Mouse (Mus musculus) heart, embryonic 13.5 days (tissue): Measurements from ENCODE around the gene Fli1. TPM values are rescaled to one million over a fixed set of nuclear protein-coding genes. Genes with fewer than 3 reads are reported as not detected.

Experiments
- ATAC-seq: fragments of 200-750 bp; cut with Nextera tagmentation; 2 replicates; pipeline ENCODE4 v1.8.0; 2017; ENCODE audit warnings: moderate TSS enrichment; ENCODE audit not compliant: insufficient number of reproducible peaks, low FRiP score, low TSS enrichment; ENCODE audit errors: extremely low read depth
- H3K27ac ChIP-seq: fragments of 300-500 bp; sonication (generic); replicated peaks from 2 replicates; pipeline ENCODE4 v1.5.1; 2015; ENCODE audit warnings: moderate library complexity, mild to moderate bottlenecking, inconsistent platforms
- H3K27me3 ChIP-seq: fragments of 300-500 bp; sonication (generic); replicated peaks from 2 replicates; pipeline ENCODE4 v1.6.1; 2015; ENCODE audit warnings: mild to moderate bottlenecking, inconsistent platforms
- H3K36me3 ChIP-seq: fragments of 300-500 bp; sonication (generic); 2 replicates; pipeline ENCODE4 v1.6.1; 2015; ENCODE audit warnings: mild to moderate bottlenecking, inconsistent platforms
- H3K4me1 ChIP-seq: fragments of 300-500 bp; sonication (generic); 2 replicates; pipeline ENCODE4 v1.6.1; 2015; ENCODE audit warnings: inconsistent platforms
- H3K4me2 ChIP-seq: fragments of 300-500 bp; sonication (generic); 2 replicates; pipeline ENCODE4 v1.6.1; 2015; ENCODE audit warnings: inconsistent platforms, mild to moderate bottlenecking, moderate library complexity
- H3K4me3 ChIP-seq: fragments of 300-500 bp; sonication (generic); 2 replicates; pipeline ENCODE4 v1.5.1; 2015; ENCODE audit warnings: moderate library complexity, mild to moderate bottlenecking, inconsistent platforms
- H3K9ac ChIP-seq: fragments of 300-500 bp; sonication (generic); 2 replicates; pipeline ENCODE4 v1.6.1; 2015; ENCODE audit warnings: inconsistent platforms, mild to moderate bottlenecking, moderate library complexity
- H3K9me3 ChIP-seq: fragments of 300-500 bp; sonication (generic); 2 replicates; pipeline ENCODE4 v1.6.1; 2016; ENCODE audit warnings: inconsistent platforms
- WGBS: fragments of 180-500 bp; shearing (Covaris S2); methylation state at CpG from one replicate; pipeline ENCODE4 v1.1.7; 2015; ENCODE audit warnings: mixed read lengths; 5-methylcytosine and 5-hydroxymethylcytosine counted together
- polyA plus RNA-seq: library from polyadenylated mRNA; unstranded; fragments of >200 nt; fragmentation: Nextera tagmentation; extraction: Ambion mirVana; gene quantifications from 2 replicates; pipeline ENCODE4 v1.2.1, GENCODE M21; 2015

Gene Fli1
- polyA plus RNA-seq, 1 experiment from 2014 or later = 18.3 TPM

DNA sequence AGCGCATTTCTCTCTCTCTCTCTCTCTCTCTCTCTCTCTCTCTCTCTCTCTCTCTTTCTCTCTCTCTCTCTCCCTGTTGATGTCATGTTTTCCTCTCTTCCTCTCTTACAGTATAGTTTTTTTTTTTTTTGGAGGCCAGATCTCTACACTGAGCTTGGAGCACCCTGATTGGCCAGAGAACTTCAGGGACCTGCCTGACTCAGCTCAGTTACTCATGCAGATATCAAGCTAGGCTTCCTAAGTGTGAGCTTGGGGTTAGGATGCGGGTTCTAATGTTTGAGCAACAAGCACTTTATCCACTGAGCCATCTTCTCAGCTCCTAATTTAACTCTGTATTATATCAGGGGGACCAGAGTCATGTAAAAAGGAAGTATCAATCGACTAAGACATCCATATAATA, 126.7 kb downstream of the Fli1 start:
- Histone ChIP-seq H3K27ac (no peak overlapping the region), H3K4me1 (peaks cover 25% of the 10 kb centered on the region), H3K27me3 (no peaks in the 10 kb centered on the region), H3K4me2 (no peak overlapping the region), H3K4me3 (no peak overlapping the region), H3K9ac (no peak overlapping the region), H3K9me3 (no peaks in the 10 kb centered on the region), H3K36me3 (0 out of 2 replicates have a peak, but pooled peaks cover 3% of the 10 kb centered on the region)
- WGBS = 79% methylated on average over 3 of the region's 3 CpGs
- ATAC-seq = no peak

DNA sequence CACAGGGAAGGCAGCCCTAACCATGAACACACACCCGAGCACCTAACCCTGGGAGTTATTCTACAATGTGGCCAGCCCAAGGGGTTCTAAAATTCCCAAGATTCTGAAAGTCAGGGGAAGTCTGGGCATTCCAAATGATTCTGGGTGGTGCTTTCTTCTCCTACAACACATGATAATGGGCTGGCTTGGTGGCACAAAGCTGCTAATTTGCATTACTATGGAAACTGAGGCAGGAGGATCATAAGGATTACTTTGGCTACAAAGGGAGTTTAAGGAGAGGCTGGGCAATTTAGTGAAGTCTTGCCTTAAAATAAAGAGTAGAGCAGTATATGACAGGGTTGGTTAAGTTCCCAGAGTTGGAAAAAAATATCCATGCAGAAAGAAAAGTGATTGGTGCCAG, 127.7 kb downstream of the Fli1 start:
- WGBS = 43% methylated on average over 1 of the region's 1 CpGs
- Histone ChIP-seq H3K9me3 (no peaks in the 10 kb centered on the region), H3K9ac (no peak overlapping the region), H3K36me3 (0 out of 2 replicates have a peak, but pooled peaks cover 3% of the 10 kb centered on the region), H3K27ac (no peak overlapping the region), H3K27me3 (no peaks in the 10 kb centered on the region), H3K4me2 (no peak overlapping the region), H3K4me3 (no peak overlapping the region), H3K4me1 (peaks cover 25% of the 10 kb centered on the region)
- no peak for ATAC-seq

DNA sequence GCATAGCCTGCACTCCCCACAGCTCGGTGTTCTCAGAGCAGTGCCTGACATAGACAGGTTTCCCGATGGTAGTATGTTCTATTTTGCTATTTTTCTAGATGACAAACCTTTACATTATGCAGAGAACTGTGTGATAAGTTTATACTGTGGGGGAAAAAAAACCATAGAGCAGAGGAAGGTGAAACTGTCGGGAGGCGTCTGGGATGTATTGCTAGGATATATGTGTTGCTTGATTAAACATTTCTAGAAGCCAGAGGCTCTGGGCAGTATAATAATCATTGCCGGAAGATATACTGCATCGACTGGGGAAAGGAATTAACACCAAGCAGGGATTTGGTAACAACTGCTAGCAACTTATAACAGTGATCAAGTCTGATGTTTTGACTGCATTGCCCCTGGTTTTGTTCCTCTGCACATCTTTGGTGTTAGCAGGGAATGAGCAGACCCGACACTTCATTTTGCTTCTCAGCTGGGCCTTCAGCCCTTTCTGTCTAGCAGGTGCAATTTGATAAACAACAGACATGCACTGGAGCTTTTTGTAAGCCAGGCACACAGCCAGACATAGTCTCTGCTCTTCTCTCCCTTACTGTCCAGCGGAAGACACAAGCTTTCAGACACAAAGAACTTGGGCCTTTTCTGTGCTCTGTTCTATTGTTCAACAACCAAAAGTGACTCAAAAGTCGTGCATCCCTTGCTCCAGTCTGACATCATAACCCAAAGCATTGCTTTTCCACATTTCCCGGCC, 129.7 kb downstream of the Fli1 start:
- no peak for ATAC-seq
- Histone ChIP-seq H3K9me3 (no peaks in the 10 kb centered on the region), H3K27ac (peak overlapping the region; percentile 24; the same call in 1 of the 2 replicates), H3K36me3 (no peaks in the 10 kb centered on the region), H3K4me1 (peaks cover 37% of the 10 kb centered on the region), H3K4me3 (no peak overlapping the region), H3K27me3 (peaks cover 8% of the 10 kb centered on the region), H3K4me2 (no peak overlapping the region), H3K9ac (no peak overlapping the region)
- 50% methylated on average over 10 of the region's 10 CpGs for WGBS

DNA sequence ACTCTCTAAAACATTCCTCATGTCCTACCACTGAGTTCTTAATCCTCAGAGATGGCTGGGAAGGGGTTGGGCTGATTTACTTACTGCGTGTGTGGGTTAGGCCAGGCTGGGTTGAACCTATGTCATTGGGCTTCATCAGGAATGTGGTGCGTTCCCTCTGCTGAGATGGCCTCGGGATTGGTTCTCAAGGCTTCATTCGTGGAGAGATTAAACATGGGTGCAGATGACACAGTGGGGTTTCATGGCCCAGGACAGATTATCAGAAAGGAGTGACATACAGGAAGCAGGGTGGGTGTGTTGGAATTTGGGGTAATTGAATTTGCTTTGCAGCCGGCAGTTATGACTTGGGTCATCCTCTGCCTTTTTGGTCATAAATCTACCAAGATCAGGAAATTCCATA, 131.2 kb downstream of the Fli1 start:
- H3K27ac ChIP-seq = no peak overlapping the region
- peaks cover 29% of the 10 kb centered on the region for H3K4me1 ChIP-seq
- no peak for ATAC-seq
- H3K9ac ChIP-seq = no peak overlapping the region
- H3K4me2 ChIP-seq = no peak overlapping the region
- WGBS = 74% methylated on average over 5 of the region's 5 CpGs
- no peaks in the 10 kb centered on the region for H3K9me3 ChIP-seq
- H3K36me3 ChIP-seq = no peaks in the 10 kb centered on the region
- no peak overlapping the region for H3K4me3 ChIP-seq
- peaks cover 18% of the 10 kb centered on the region for H3K27me3 ChIP-seq

DNA sequence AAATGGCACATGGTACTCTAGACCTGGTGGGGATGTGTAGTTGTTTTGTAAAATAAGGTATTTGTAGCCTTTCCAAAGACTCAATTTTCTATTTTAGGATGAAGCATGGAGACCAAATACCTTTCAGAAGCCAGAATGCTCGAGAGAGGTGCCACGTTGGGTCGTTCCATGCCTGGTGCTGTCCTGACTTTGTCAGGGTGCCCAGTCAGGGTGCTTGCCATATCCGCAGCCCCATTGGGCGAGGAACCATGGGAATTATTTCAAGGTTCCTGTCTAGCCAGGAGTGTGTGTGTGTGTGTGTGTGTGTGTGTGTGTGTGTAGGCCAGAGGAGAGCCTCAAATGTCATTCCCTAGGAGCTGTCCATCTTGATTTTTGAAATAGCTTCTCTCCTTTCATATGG, 132.0 kb downstream of the Fli1 start:
- H3K36me3 ChIP-seq = no peaks in the 10 kb centered on the region
- H3K27ac ChIP-seq = no peak overlapping the region
- peaks cover 18% of the 10 kb centered on the region for H3K27me3 ChIP-seq
- no peak overlapping the region for H3K9ac ChIP-seq
- no peaks in the 10 kb centered on the region for H3K9me3 ChIP-seq
- ATAC-seq = no peak
- no peak overlapping the region for H3K4me3 ChIP-seq
- 89% methylated on average over 5 of the region's 5 CpGs for WGBS
- H3K4me2 ChIP-seq = no peak overlapping the region
- peaks cover 29% of the 10 kb centered on the region for H3K4me1 ChIP-seq

DNA sequence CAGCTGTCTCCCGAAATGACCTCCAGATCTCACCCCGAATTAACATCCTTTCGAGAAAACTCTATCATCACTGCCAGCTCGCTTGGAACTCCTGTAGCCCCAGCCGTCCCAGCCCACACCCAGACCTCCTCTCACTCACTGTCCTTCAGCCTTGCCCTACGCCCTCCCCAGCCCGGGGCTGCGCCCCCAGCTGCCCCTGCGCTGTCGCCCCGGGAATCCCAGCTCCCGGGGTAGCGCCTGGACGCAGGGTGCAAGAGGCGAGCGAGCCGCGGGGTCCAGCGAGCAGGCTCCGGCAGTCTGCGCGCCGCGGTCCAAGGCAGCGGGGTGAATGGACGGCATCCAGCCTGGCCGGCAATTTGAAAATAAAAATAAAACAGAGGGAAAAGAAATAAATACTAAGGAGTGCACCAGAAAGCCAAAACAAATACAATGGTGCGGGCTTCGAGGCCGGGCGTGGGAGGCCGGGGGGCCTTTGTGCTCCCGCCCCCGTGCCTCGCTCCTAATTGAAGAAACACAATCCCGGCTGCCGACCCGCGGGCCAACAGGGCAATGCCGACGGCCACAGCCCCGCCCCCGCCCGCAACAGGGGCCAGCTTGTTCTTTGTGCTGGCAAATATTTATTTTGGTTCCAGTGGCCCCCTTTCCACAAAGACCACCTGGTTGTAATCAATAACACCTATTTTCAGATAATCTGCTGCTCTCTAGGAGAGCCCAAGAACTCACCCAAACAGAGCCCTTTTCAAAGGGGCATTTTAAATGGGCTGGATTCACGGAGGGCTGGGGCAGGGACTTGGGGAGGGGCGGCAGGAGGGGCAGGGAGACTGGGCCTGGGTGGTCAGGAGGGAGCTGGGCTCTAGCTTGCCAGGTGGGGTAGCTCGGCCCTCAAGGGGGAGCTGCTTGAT, 133.3 kb downstream of the Fli1 start:
- H3K9me3 ChIP-seq = no peaks in the 10 kb centered on the region
- H3K27ac ChIP-seq = no peak overlapping the region; the same call in 1 of the 2 replicates
- peak; percentile 33; the same call in 1 of the 2 replicates for ATAC-seq
- no peaks in the 10 kb centered on the region for H3K36me3 ChIP-seq
- H3K4me1 ChIP-seq = peaks cover 32% of the 10 kb centered on the region
- peak overlapping the region; percentile 99 for H3K4me2 ChIP-seq
- H3K27me3 ChIP-seq = peaks cover 18% of the 10 kb centered on the region
- H3K9ac ChIP-seq = peak overlapping the region; percentile 84
- H3K4me3 ChIP-seq = peak overlapping the region; percentile 67
- WGBS = 2% methylated on average over 47 of the region's 47 CpGs

DNA sequence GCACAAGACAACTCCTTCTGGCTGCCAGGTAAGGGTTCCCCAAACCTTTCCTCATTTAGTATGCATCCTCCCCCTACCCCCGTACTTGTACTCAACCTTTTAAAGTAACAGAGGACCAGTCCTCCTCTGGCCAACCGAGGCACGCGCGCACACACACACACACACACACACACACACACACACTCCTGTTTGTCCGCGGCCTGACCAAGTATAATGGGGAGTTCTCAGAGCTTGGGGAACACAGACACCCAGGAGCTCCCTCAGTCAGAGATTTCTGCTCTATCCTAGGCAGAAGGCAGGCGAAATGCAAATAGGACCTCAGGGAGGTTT, 134.0 kb downstream of the Fli1 start:
- no peak for ATAC-seq

DNA sequence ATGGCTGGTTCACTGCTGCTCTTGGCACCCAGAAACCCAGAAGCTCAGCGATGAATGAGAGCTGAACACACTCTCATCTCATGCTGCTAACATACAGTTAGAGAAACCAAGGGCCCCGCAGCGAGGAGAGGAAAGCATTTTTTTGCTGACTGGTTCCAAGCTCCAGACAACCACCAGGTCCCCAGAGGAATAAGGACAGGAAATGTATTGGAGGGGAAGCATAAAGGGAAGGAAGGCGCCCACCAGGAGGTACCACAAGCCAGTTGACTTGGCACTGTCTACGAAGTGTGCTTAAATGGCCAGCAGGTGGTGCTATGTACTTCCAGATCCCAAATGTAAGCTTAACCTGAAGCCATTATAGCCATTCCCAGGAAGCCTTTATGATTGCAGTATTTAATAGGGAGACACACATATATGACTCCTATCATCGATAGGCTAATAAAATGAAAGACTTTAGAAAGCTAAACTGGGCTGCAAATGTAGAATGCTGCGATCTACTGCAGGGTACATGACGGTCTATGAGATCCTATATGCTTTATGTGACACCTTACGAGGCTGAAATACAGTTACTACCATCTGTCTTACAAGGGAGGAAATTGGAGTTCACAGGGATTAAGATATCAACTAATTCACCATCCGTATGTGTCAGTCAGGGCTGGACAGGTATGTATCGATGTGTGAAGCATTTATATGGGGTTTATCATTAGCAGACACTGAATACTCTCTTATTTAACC, 137.3 kb downstream of the Fli1 start:
- H3K9me3 ChIP-seq = no peaks in the 10 kb centered on the region
- H3K27ac ChIP-seq = no peak overlapping the region
- H3K9ac ChIP-seq = no peak overlapping the region
- H3K36me3 ChIP-seq = no peaks in the 10 kb centered on the region
- WGBS = 40% methylated on average over 11 of the region's 11 CpGs
- H3K4me2 ChIP-seq = no peak overlapping the region
- H3K27me3 ChIP-seq = peaks cover 18% of the 10 kb centered on the region
- no peak overlapping the region for H3K4me3 ChIP-seq
- no peak for ATAC-seq
- H3K4me1 ChIP-seq = peaks cover 27% of the 10 kb centered on the region

More for the DNA sequence above, 134.0 kb downstream of the Fli1 start:
- peak overlapping the region; percentile 84 for H3K9ac ChIP-seq
- H3K27ac ChIP-seq = no peak overlapping the region
- 9% methylated on average over 8 of the region's 8 CpGs for WGBS
- H3K4me2 ChIP-seq = peak overlapping the region; percentile 99
- H3K27me3 ChIP-seq = peaks cover 18% of the 10 kb centered on the region
- peaks cover 29% of the 10 kb centered on the region for H3K4me1 ChIP-seq
- H3K36me3 ChIP-seq = no peaks in the 10 kb centered on the region
- H3K4me3 ChIP-seq = peak overlapping the region; percentile 67
- no peaks in the 10 kb centered on the region for H3K9me3 ChIP-seq

DNA sequence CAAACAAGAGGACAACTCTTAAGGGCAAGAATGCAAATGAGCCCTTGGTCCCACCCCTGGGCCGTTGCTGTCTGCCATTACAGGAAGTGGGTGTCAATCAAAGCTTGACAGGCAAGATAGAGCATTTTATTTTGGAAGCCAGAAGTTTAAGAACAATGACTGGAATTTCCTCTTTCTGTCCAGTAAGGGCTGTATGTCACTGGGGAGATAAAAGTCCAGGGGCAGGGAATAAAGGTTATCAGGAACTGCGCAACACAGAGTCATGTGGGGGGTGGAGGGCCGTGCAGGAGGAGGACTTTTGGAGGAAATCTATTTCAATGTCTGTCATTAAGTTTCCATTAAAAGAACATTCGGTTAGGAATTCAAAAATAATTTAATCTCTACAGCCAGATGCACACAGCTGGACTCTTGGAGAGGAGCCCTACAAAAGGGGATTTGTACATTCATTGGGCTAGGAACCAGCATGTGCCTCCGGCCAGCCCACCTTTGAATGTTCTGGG, 141.9 kb downstream of the Fli1 start:
- H3K27me3 ChIP-seq = no peaks in the 10 kb centered on the region
- H3K4me2 ChIP-seq = no peak overlapping the region
- no peak for ATAC-seq
- peak overlapping the region; percentile 57 for H3K27ac ChIP-seq
- H3K36me3 ChIP-seq = no peaks in the 10 kb centered on the region
- no peak overlapping the region for H3K4me3 ChIP-seq
- peaks cover 21% of the 10 kb centered on the region for H3K4me1 ChIP-seq
- H3K9ac ChIP-seq = no peak overlapping the region
- WGBS = 23% methylated on average over 5 of the region's 5 CpGs
- no peaks in the 10 kb centered on the region for H3K9me3 ChIP-seq

DNA sequence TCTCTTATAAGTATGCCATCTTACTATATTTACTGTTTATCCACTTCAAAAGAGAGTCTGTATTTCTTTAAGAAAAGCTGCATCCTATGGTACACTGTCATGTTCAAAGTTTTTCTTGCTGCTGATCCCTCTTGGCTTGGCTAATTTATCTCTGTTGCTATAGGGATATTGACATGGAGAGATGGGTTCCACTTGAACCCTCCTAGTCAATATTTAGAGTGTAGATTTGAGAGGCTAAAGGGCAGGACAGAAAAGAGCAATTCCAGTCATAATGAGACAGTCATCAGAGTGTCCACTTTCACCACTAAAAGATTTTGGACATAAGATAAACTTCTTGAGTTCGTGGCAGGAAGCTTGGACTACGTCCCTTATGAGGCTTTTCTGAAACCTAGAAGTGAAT, 142.4 kb downstream of the Fli1 start:
- no peaks in the 10 kb centered on the region for H3K27me3 ChIP-seq
- H3K4me2 ChIP-seq = no peak overlapping the region
- H3K9ac ChIP-seq = no peak overlapping the region
- 45% methylated on average over 2 of the region's 2 CpGs for WGBS
- peaks cover 21% of the 10 kb centered on the region for H3K4me1 ChIP-seq
- H3K36me3 ChIP-seq = no peaks in the 10 kb centered on the region
- no peak for ATAC-seq
- H3K9me3 ChIP-seq = no peaks in the 10 kb centered on the region
- H3K27ac ChIP-seq = peak overlapping the region; percentile 57
- H3K4me3 ChIP-seq = no peak overlapping the region

DNA sequence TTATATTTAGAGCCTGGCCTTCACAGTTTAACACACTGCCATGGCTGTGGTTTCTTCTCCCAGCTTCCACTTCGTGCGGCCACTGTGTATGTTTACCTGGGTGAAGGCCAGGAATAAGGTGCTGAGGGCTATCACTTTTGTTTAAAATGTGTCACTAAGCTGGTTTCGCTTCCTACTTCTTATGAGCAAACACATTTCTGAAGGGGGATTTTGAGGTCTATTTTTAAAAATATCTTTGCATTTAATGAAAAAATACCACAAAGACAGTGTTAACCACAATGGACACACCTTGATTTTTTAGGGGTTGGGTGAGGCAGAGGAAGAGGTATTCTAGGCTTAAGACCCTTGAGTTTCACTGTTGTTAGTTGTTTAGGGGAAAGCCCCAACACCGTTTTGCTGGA, 147.9 kb downstream of the Fli1 start:
- H3K36me3 ChIP-seq = no peaks in the 10 kb centered on the region
- peaks cover 2% of the 10 kb centered on the region for H3K4me1 ChIP-seq
- H3K9ac ChIP-seq = no peak overlapping the region
- no peak for ATAC-seq
- no peak overlapping the region for H3K4me2 ChIP-seq
- H3K27ac ChIP-seq = no peak overlapping the region
- H3K9me3 ChIP-seq = no peaks in the 10 kb centered on the region
- no peaks in the 10 kb centered on the region for H3K27me3 ChIP-seq
- 75% methylated on average over 4 of the region's 4 CpGs for WGBS
- H3K4me3 ChIP-seq = no peak overlapping the region
